Mouse (Mus musculus) stomach, embryonic 14.5 days (tissue): ENCODE measurements around the gene Nell1. TPM values are rescaled to one million over a fixed set of nuclear protein-coding genes. Genes with fewer than 3 reads are reported as not detected.

Experiments
- ATAC-seq: fragments of 200-750 bp; cut with Nextera tagmentation; 2 replicates; pipeline ENCODE4 v1.8.0; 2017; ENCODE audit warnings: low read depth, moderate TSS enrichment; ENCODE audit not compliant: insufficient number of reproducible peaks, insufficient read depth, low FRiP score
- H3K27ac ChIP-seq: fragments of 300-500 bp; sonication (generic); 2 replicates; pipeline ENCODE4 v1.5.1; 2014; ENCODE audit warnings: mild to moderate bottlenecking, low read length, moderate library complexity, mixed read lengths
- H3K27me3 ChIP-seq: fragments of 300-500 bp; sonication (generic); 2 replicates; pipeline ENCODE4 v1.6.1; 2014; ENCODE audit warnings: low read length, control low read depth, mixed read lengths; ENCODE audit not compliant: control insufficient read depth, insufficient read depth
- H3K36me3 ChIP-seq: fragments of 300-500 bp; sonication (generic); 2 replicates; pipeline ENCODE4 v1.6.1; 2014; ENCODE audit warnings: mild to moderate bottlenecking, control low read depth, low read length, moderate library complexity, mixed read lengths; ENCODE audit not compliant: control insufficient read depth, insufficient read depth
- H3K4me1 ChIP-seq: fragments of 300-500 bp; sonication (generic); 2 replicates; pipeline ENCODE4 v1.6.1; 2014; ENCODE audit warnings: low read length, control low read depth, mixed read lengths; ENCODE audit not compliant: control insufficient read depth, insufficient read depth
- H3K4me2 ChIP-seq: fragments of 300-500 bp; sonication (generic); replicated peaks from 2 replicates; pipeline ENCODE4 v1.6.1; 2014; ENCODE audit warnings: low read depth, low read length, control low read depth
- H3K4me3 ChIP-seq: fragments of 300-500 bp; sonication (generic); 2 replicates; pipeline ENCODE4 v1.5.1; 2014; ENCODE audit warnings: low read depth, low read length, control low read depth
- H3K9ac ChIP-seq: fragments of 300-500 bp; sonication (generic); replicated peaks from 2 replicates; pipeline ENCODE4 v1.6.1; 2014; ENCODE audit warnings: low read depth, mild to moderate bottlenecking, control low read depth, low read length, moderate library complexity, mixed read lengths
- H3K9me3 ChIP-seq: fragments of 300-500 bp; sonication (generic); 2 replicates; pipeline ENCODE4 v1.6.1; 2016; ENCODE audit warnings: low read depth, low read length, control low read depth; ENCODE audit not compliant: control insufficient read depth
- WGBS: fragments of 180-500 bp; shearing (Covaris S2); extraction: QIAGEN DNeasy Blood & Tissue Kit; methylation state at CpG from one replicate; pipeline ENCODE4 v1.1.7; 2014; 5-methylcytosine and 5-hydroxymethylcytosine counted together
- polyA plus RNA-seq: library from polyadenylated mRNA; unstranded; fragments of >200 nt; fragmentation: Nextera tagmentation; extraction: Ambion mirVana; gene quantifications from 2 replicates; pipeline ENCODE4 v1.2.1, GENCODE M21; 2014

The Nell1 gene
- polyA plus RNA-seq, 1 experiment from 2014 or later, result 7.3 TPM

- ATAC-seq, result no peak
Measured at GRCm38 (mm10) chr7:50482011-50482410, 507.3 kb downstream of the Nell1 start.

GRCm38 (mm10) chr7:50485304-50485703 is 510.6 kb downstream of the Nell1 start:
- Histone ChIP-seq H3K4me3 (no peak overlapping the region), H3K4me1 (no peaks in the 10 kb centered on the region), H3K27me3 (no peaks in the 10 kb centered on the region), H3K9me3 (no peaks in the 10 kb centered on the region), H3K9ac (no peak overlapping the region), H3K36me3 (no peaks in the 10 kb centered on the region), H3K27ac (no peak overlapping the region), H3K4me2 (no peak overlapping the region)
- WGBS, result 30% methylated on average over 1 of the region's 1 CpGs
- no peak for ATAC-seq

More at GRCm38 (mm10) chr7:50482011-50482410, 507.3 kb downstream of the Nell1 start:
- H3K4me2 ChIP-seq, result no peak overlapping the region
- no peaks in the 10 kb centered on the region for H3K4me1 ChIP-seq
- H3K9me3 ChIP-seq, result no peaks in the 10 kb centered on the region
- no peak overlapping the region for H3K4me3 ChIP-seq
- H3K27me3 ChIP-seq, result no peaks in the 10 kb centered on the region
- H3K9ac ChIP-seq, result no peak overlapping the region
- no peak overlapping the region for H3K27ac ChIP-seq
- no peaks in the 10 kb centered on the region for H3K36me3 ChIP-seq
- WGBS, result 75% methylated on average over 4 of the region's 4 CpGs

DNA sequence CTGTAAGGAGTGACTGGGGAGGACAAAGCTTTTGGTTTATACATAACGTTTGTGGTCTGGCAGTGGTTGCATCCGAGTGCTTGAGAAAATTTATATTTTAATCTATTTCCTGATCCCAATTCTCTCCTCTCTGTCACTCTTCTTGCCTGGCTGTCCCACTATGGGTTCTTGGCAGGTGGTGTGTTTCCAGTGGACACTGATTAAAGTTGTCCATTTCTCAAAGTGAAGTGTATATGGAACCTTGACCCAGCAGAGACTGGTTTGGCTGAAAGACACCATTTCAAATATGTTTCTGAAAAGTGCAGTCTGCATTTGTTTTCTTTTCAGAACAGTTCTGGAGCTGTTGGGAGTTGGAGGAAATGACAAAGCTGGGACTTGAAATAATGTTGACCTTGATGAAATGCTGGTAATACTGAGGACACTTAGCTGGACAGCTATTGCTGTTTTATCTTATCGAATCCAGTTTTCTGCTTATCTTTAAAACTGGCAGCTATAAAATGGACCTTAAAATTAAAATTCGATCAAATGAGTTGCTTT is 512.3 kb downstream of the Nell1 start:
- 57% methylated on average over 4 of the region's 4 CpGs for WGBS
- Histone ChIP-seq H3K27me3 (no peaks in the 10 kb centered on the region), H3K4me3 (no peak overlapping the region), H3K9ac (no peak overlapping the region), H3K27ac (no peak overlapping the region), H3K9me3 (no peaks in the 10 kb centered on the region), H3K4me2 (no peak overlapping the region), H3K4me1 (no peaks in the 10 kb centered on the region), H3K36me3 (no peaks in the 10 kb centered on the region)
- no peak for ATAC-seq

DNA sequence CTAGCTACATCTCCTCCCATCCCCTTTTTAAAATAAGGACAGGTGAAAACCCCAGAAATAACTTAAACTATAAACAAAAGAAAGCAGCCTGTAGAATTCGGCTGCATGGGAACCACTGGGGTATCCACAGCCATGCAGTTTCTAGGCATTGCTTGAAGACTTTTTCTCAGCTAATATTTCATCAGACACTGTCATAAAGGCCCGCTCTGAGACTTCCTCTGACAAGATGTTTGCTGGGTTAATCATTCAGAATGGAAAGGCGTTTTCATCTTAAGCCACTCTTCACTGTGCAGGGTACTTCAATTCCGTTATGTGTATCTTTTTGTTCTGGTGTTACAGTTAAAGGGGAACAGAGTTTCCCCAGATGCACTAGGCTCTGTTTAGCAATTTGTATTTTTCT is 526.9 kb downstream of the Nell1 start:
- WGBS, result 49% methylated on average over 4 of the region's 4 CpGs

GRCm38 (mm10) chr7:50507047-50507446 is 532.4 kb downstream of the Nell1 start:
- H3K4me3 ChIP-seq, result no peak overlapping the region
- H3K9ac ChIP-seq, result no peak overlapping the region
- no peaks in the 10 kb centered on the region for H3K9me3 ChIP-seq
- H3K4me1 ChIP-seq, result no peaks in the 10 kb centered on the region
- no peak overlapping the region for H3K27ac ChIP-seq
- ATAC-seq, result no peak
- H3K27me3 ChIP-seq, result no peaks in the 10 kb centered on the region
- H3K36me3 ChIP-seq, result no peaks in the 10 kb centered on the region
- H3K4me2 ChIP-seq, result no peak overlapping the region

More for the DNA sequence above, 526.9 kb downstream of the Nell1 start:
- H3K9ac ChIP-seq, result no peak overlapping the region
- no peak overlapping the region for H3K27ac ChIP-seq
- H3K9me3 ChIP-seq, result no peaks in the 10 kb centered on the region
- H3K4me2 ChIP-seq, result no peak overlapping the region
- no peak for ATAC-seq
- H3K4me1 ChIP-seq, result no peaks in the 10 kb centered on the region
- no peak overlapping the region for H3K4me3 ChIP-seq
- no peaks in the 10 kb centered on the region for H3K27me3 ChIP-seq
- H3K36me3 ChIP-seq, result no peaks in the 10 kb centered on the region

- no peak for ATAC-seq
- H3K4me1 ChIP-seq, result no peaks in the 10 kb centered on the region
- no peaks in the 10 kb centered on the region for H3K9me3 ChIP-seq
- H3K4me3 ChIP-seq, result no peak overlapping the region
- H3K27me3 ChIP-seq, result no peaks in the 10 kb centered on the region
- H3K4me2 ChIP-seq, result no peak overlapping the region
- no peak overlapping the region for H3K9ac ChIP-seq
- no peak overlapping the region for H3K27ac ChIP-seq
- H3K36me3 ChIP-seq, result no peaks in the 10 kb centered on the region
- 87% methylated on average over 3 of the region's 3 CpGs for WGBS
Measured at GRCm38 (mm10) chr7:50514830-50515229, 540.2 kb downstream of the Nell1 start.

DNA sequence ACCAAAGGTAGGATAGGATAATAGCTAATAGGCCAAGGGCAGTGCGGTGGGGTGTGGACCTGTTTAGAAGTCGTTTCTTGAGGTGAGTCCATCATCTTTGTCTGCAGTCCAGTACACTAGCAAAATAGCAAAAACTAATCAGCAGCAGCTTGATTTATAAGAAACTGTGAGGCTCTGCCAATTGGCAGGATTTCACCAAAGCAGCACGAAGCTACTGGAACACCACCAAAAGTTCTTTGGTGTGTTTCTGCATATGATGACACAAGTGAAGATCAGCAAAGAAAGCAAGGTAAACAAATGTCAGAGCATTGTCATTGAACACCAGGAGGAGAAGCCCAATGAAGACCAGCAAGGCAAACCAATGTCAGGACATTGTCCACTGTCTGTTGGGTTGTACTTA is 542.0 kb downstream of the Nell1 start:
- WGBS, result 73% methylated on average over 3 of the region's 3 CpGs
- H3K4me2 ChIP-seq, result no peak overlapping the region
- H3K4me1 ChIP-seq, result no peaks in the 10 kb centered on the region
- H3K36me3 ChIP-seq, result no peaks in the 10 kb centered on the region
- no peak overlapping the region for H3K4me3 ChIP-seq
- no peak overlapping the region for H3K9ac ChIP-seq
- H3K9me3 ChIP-seq, result no peaks in the 10 kb centered on the region
- H3K27me3 ChIP-seq, result no peaks in the 10 kb centered on the region
- H3K27ac ChIP-seq, result no peak overlapping the region
- ATAC-seq, result no peak

- H3K4me1 ChIP-seq, result no peaks in the 10 kb centered on the region
- no peak overlapping the region for H3K4me3 ChIP-seq
- H3K27ac ChIP-seq, result no peak overlapping the region
- H3K27me3 ChIP-seq, result no peaks in the 10 kb centered on the region
- ATAC-seq, result no peak
- no peak overlapping the region for H3K4me2 ChIP-seq
- H3K9me3 ChIP-seq, result no peaks in the 10 kb centered on the region
- WGBS, result 70% methylated on average over 5 of the region's 5 CpGs
- H3K9ac ChIP-seq, result no peak overlapping the region
- H3K36me3 ChIP-seq, result no peaks in the 10 kb centered on the region
Measured at GRCm38 (mm10) chr7:50543373-50543772, 568.7 kb downstream of the Nell1 start.

DNA sequence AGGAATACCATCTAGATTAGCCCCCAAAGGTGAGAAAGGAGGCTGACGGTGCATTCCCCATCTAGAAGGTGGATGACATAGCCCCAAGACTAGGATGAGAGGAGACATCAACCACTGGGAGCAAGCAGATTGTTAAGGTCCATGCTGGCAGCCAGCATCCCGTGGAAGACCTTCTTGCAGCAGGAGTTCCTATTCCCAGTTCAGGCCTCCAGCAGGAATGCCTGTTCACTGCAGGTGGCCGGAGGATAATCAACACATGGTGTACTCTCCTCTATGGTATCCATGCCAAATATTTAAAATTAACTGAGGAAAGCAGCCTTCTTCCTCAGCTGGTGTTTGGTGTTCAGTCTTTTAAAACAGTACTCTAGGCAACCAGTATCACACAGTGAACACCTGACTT is 574.9 kb downstream of the Nell1 start:
- H3K4me1 ChIP-seq, result no peaks in the 10 kb centered on the region
- H3K27me3 ChIP-seq, result no peaks in the 10 kb centered on the region
- H3K9me3 ChIP-seq, result no peaks in the 10 kb centered on the region
- H3K4me3 ChIP-seq, result no peak overlapping the region
- H3K27ac ChIP-seq, result no peak overlapping the region
- no peak overlapping the region for H3K9ac ChIP-seq
- H3K36me3 ChIP-seq, result no peaks in the 10 kb centered on the region
- WGBS, result 73% methylated on average over 3 of the region's 3 CpGs
- no peak for ATAC-seq
- no peak overlapping the region for H3K4me2 ChIP-seq
